Mouse (Mus musculus) thymus, adult 2 months (tissue): ENCODE measurements around the gene Map4k3.

Source experiments
- CTCF ChIP-seq: fragments of 200-500 bp; IDR thresholded peaks from 2 replicates; pipeline ENCODE4 v1.5.1; 2012; ENCODE audit warnings: mild to moderate bottlenecking, control low read depth, low read length, moderate library complexity, borderline replicate concordance; ENCODE audit not compliant: control insufficient read depth, poor library complexity, insufficient read depth; ENCODE audit errors: extremely low read depth
- POLR2A ChIP-seq: fragments of 200-500 bp; IDR thresholded peaks from 2 replicates; pipeline ENCODE4 v1.6.1; 2012; ENCODE audit warnings: mild to moderate bottlenecking, low read length, control low read depth, moderate library complexity; ENCODE audit not compliant: control insufficient read depth, poor library complexity, insufficient read depth; ENCODE audit errors: extremely low read depth

GRCm38 (mm10) chr17:80578041-80578440 lies 150.2 kb downstream of the Map4k3 start:
- TF ChIP-seq POLR2A (no peak), CTCF (no peak)
